ENCODE assay signal across 22 mouse cellular contexts in genomic region chr19:53519549-53519948, GRCm38 (mm10). TPM values are rescaled to one million over a fixed set of nuclear protein-coding genes. Genes with fewer than 3 reads are reported as not detected.
DNase-seq lines count a peak whose midpoint lies in the region; ATAC-seq and TF ChIP-seq lines count a peak whose summit lies in the region.
"Had no signal": no experiment of that assay in that cellular context is flagged by ENCODE, and none has a peak within 500 bp of the region (broad histone marks: within the 10 kb centered on the region; RNA-seq: fewer than 3 reads in every experiment).

No protein-coding gene starts in this region.

- peaks cover 37% of the 10 kb centered on the region for H3K4me1 ChIP-seq in heart, embryonic 10.5 days
- H3K4me1 ChIP-seq in liver, embryonic 11.5 days (replicated peaks; ENCODE audit: control insufficient read depth, insufficient read depth, low read length): peaks cover 24% of the 10 kb centered on the region
- peaks cover 7 to 20% of the 10 kb centered on the region in 2 experiments; a peak in 3 of 4 replicates for H3K4me1 ChIP-seq in liver, embryonic 14.5 days (replicated peaks; ENCODE audit: control insufficient read depth in 2 of 2, insufficient read depth in 2 of 2, low read length in 1 of 2)
- H3K4me1 ChIP-seq: intestine, embryonic 15.5 days had no signal

- TF ChIP-seq CTCF in liver, embryonic 14.5 days (IDR thresholded peaks at IDR 0.05; ENCODE audit: low read depth): no peak
- TF ChIP-seq CTCF in gastrocnemius, adult 2 months (IDR thresholded peaks at IDR 0.05): no peak

- TF ChIP-seq EP300 in liver, embryonic 14.5 days (IDR thresholded peaks at IDR 0.05; ENCODE audit: low read depth): peak; percentile 45; the same call in 1 of the 2 replicates

- no peak overlapping the region for H3K9ac ChIP-seq in liver, embryonic 11.5 days (ENCODE audit: low read depth, low read length)
- no peak overlapping the region for H3K9ac ChIP-seq in liver, embryonic 14.5 days (replicated peaks)
- H3K9ac ChIP-seq: forebrain, embryonic 13.5 days; intestine, embryonic 15.5 days; limb, embryonic 13.5 days; liver, embryonic 15.5 days; lung, embryonic 15.5 days; midbrain, embryonic 12.5 days had no signal

- no peaks in the 10 kb centered on the region for H3K9me3 ChIP-seq in heart, embryonic 10.5 days
- no peaks in the 10 kb centered on the region for H3K9me3 ChIP-seq in liver, embryonic 11.5 days (ENCODE audit: control insufficient read depth, low read length)
- no peaks in the 10 kb centered on the region for H3K9me3 ChIP-seq in liver, embryonic 14.5 days (ENCODE audit: control insufficient read depth, low read length)
- H3K9me3 ChIP-seq: forebrain, embryonic 13.5 days; intestine, embryonic 15.5 days; limb, embryonic 13.5 days; liver, embryonic 15.5 days; lung, embryonic 15.5 days; midbrain, embryonic 12.5 days had no signal

- H3K27ac ChIP-seq in heart, embryonic 10.5 days: 0 out of 2 replicates have a peak overlapping the region, but pooled peaks have one; percentile 72
- no peak overlapping the region for H3K27ac ChIP-seq in liver, embryonic 11.5 days (ENCODE audit: low read depth, low read length)
- no peak overlapping the region for H3K27ac ChIP-seq in liver, embryonic 14.5 days
- no peak overlapping the region for H3K27ac ChIP-seq in gastrocnemius, adult 2 months
- H3K27ac ChIP-seq: forebrain, embryonic 13.5 days; intestine, embryonic 15.5 days; layer of hippocampus, adult 2 months; limb, embryonic 13.5 days; liver, embryonic 15.5 days; lung, embryonic 15.5 days; midbrain, embryonic 12.5 days had no signal

- no peak overlapping the region for H3K4me3 ChIP-seq in heart, embryonic 10.5 days
- H3K4me3 ChIP-seq in liver, embryonic 11.5 days (ENCODE audit: low read depth, low read length): no peak overlapping the region
- H3K4me3 ChIP-seq in liver, embryonic 14.5 days (ENCODE audit: insufficient read depth in 1 of 2, low read depth in 2 of 2, low read length in 2 of 2): no peak overlapping the region
- H3K4me3 ChIP-seq in gastrocnemius, adult 2 months: no peak overlapping the region
- H3K4me3 ChIP-seq: forebrain, embryonic 13.5 days; intestine, embryonic 15.5 days; layer of hippocampus, adult 2 months; limb, embryonic 13.5 days; liver, embryonic 15.5 days; lung, embryonic 15.5 days; midbrain, embryonic 12.5 days had no signal

- 54% methylated on average over 8 of the region's 8 CpGs for WGBS in heart, embryonic 10.5 days
- 36% methylated on average over 8 of the region's 8 CpGs for WGBS in liver, embryonic 11.5 days
- WGBS in liver, embryonic 14.5 days (ENCODE audit: insufficient replicate concordance): 18% methylated on average over 8 of the region's 8 CpGs

- H3K27me3 ChIP-seq in heart, embryonic 10.5 days (ENCODE audit: insufficient read depth, poor library complexity, severe bottlenecking): no peaks in the 10 kb centered on the region
- no peaks in the 10 kb centered on the region; the same call in 1 of the 2 replicates for H3K27me3 ChIP-seq in liver, embryonic 11.5 days (replicated peaks; ENCODE audit: control insufficient read depth, insufficient read depth, low read length)
- H3K27me3 ChIP-seq in liver, embryonic 14.5 days (ENCODE audit: control insufficient read depth, insufficient read depth, low read length): no peaks in the 10 kb centered on the region
- H3K27me3 ChIP-seq: forebrain, embryonic 13.5 days; lung, embryonic 15.5 days had no signal

- ATAC-seq in liver, embryonic 11.5 days (replicated peaks; ENCODE audit: low FRiP score): 0 out of 2 replicates have a peak, but pooled peaks have one; percentile 42
- ATAC-seq in liver, embryonic 14.5 days (ENCODE audit: insufficient read depth): no peak
- ATAC-seq: forebrain, embryonic 13.5 days; hindbrain, embryonic 16.5 days; intestine, embryonic 15.5 days had no signal

- DNase-seq in heart, embryonic 10.5 days (ENCODE audit: low spot score): no peak
- DNase-seq in heart, adult 18-20 months: no peak
- no peak for DNase-seq in liver, embryonic 11.5 days (ENCODE audit: low spot score)
- no peak for DNase-seq in liver
- DNase-seq in liver, embryonic 14.5 days (ENCODE audit: low read depth in 3 of 3, low spot score in 3 of 3): no peak
- DNase-seq in cerebellum, adult 9-11 months: no peak
- DNase-seq in gastrocnemius, adult 2 months: no peak
- DNase-seq: adrenal gland, adult 2 months; cerebellum, adult 8-10 months; cerebellum, postnatal 36 days; gastrocnemius, postnatal 25 days; kidney, adult 2 months; kidney, postnatal 36 days; right cerebral cortex, postnatal 14 days had no signal

- intact Hi-C loops in gastrocnemius, adult 2 months (cut with DNase I): no loop called here

- H3K4me2 ChIP-seq in liver, embryonic 11.5 days: peak overlapping the region; percentile 7; the same call in 1 of the 2 replicates
- H3K4me2 ChIP-seq in liver, embryonic 14.5 days (ENCODE audit: low read depth): no peak overlapping the region
- H3K4me2 ChIP-seq: forebrain, embryonic 13.5 days; intestine, embryonic 15.5 days; limb, embryonic 13.5 days; liver, embryonic 15.5 days; lung, embryonic 15.5 days; midbrain, embryonic 12.5 days had no signal

- H3K36me3 ChIP-seq in heart, embryonic 10.5 days: no peaks in the 10 kb centered on the region
- H3K36me3 ChIP-seq in liver, embryonic 11.5 days (ENCODE audit: control insufficient read depth, insufficient read depth, low read length): no peaks in the 10 kb centered on the region
- no peaks in the 10 kb centered on the region for H3K36me3 ChIP-seq in liver, embryonic 14.5 days (replicated peaks; ENCODE audit: control insufficient read depth, insufficient read depth, low read depth)
- H3K36me3 ChIP-seq: intestine, embryonic 15.5 days; limb, embryonic 13.5 days; liver, embryonic 15.5 days; lung, embryonic 15.5 days; midbrain, embryonic 12.5 days had no signal

RNA-seq across cellular contexts. Expression of gene Dusp5, which starts 9.4 kb away (rescaled TPM):
- polyA plus RNA-seq in heart, embryonic 10.5 days (2016; fragmentation: Nextera tagmentation; extraction: Ambion mirVana): 11.9 and 15.9 TPM in 2 replicates
- 1 to 10 TPM; 3.3 to 4.2 TPM for total RNA-seq in heart, adult 18-20 months (2021)
- 6.7 TPM in 2 replicates for polyA plus RNA-seq in liver, embryonic 11.5 days (2014; fragmentation: Nextera tagmentation; extraction: Ambion mirVana)
- polyA plus RNA-seq in liver, embryonic 14.5 days (2012; rRNA removed): 1.0 and 1.3 TPM in 2 replicates
- 1.8 and 1.9 TPM in 2 replicates for polyA plus RNA-seq in liver, embryonic 14.5 days (2014; fragmentation: Nextera tagmentation; extraction: Ambion mirVana)
- 1 to 10 TPM in 1 of 2 experiments, under 1 TPM in 1; 0.86 to 1.2 TPM for total RNA-seq in gastrocnemius, adult 2 months (2021)
